25 mouse cellular contexts compared by ENCODE assay signal in the genomic region with DNA sequence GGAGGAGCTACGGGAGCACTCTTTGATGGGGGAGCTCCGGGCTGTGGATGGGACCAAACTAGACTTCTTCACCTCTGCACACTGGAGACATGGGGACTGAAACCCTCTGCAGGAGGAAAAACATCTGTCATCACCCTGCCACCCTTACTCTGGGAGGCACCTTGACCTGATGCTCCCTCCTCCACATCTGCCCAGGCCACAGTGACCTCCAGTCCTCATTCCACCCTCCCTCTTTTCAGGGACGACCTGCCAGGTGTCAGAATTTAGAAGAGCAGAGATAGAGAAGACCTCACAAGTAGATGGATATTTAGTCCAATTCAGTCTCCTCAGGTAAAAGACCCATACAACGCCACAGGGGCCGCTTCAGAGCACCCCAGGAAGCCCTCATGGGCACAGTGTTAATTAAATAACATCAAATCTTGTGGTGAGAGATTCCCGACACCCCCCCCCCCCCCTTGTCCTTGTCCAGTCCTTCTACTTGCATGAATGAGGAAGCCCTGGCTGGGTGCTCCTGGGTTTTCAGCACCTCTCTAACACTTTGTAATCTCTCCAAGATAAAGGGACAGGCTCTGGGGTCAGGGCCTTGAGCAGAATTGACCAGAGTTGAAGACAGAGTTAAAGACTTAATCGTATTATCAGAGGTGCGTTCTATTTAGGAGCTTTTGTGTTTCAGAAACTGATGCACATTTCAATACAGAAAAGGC. TPM values are rescaled to one million over a fixed set of nuclear protein-coding genes. Genes with fewer than 3 reads are reported as not detected.
DNase-seq lines count a peak whose midpoint lies in the region; ATAC-seq and TF ChIP-seq lines count a peak whose summit lies in the region.
"Had no signal": no experiment of that assay in that cellular context is flagged by ENCODE, and none has a peak within 500 bp of the region (broad histone marks: within the 10 kb centered on the region; RNA-seq: fewer than 3 reads in every experiment).

No protein-coding gene starts in this region.

- TF ChIP-seq POLR2A in limb, embryonic 14.5 days (IDR thresholded peaks at IDR 0.05; ENCODE audit: borderline replicate concordance, extremely low read depth, insufficient read depth, insufficient read length), result no peak

- peaks cover 18% of the 10 kb centered on the region for H3K27me3 ChIP-seq in embryonic facial prominence, embryonic 12.5 days
- peaks cover 65% of the 10 kb centered on the region for H3K27me3 ChIP-seq in embryonic facial prominence, embryonic 10.5 days (replicated peaks; ENCODE audit: low read depth, poor library complexity, severe bottlenecking)
- H3K27me3 ChIP-seq in lung, embryonic 15.5 days, result no peaks in the 10 kb centered on the region
- peaks cover 10% of the 10 kb centered on the region for H3K27me3 ChIP-seq in heart, embryonic 12.5 days (replicated peaks)
- no peaks in the 10 kb centered on the region for H3K27me3 ChIP-seq in limb, embryonic 14.5 days (ENCODE audit: control insufficient read depth, insufficient read depth, low read length)
- H3K27me3 ChIP-seq in midbrain, embryonic 14.5 days (ENCODE audit: control insufficient read depth, insufficient read depth, low read length), result no peaks in the 10 kb centered on the region
- H3K27me3 ChIP-seq: hindbrain, embryonic 12.5 days had no signal

- no peak overlapping the region for H3K9ac ChIP-seq in embryonic facial prominence, embryonic 12.5 days
- H3K9ac ChIP-seq in lung, embryonic 15.5 days, result no peak overlapping the region
- no peak overlapping the region for H3K9ac ChIP-seq in heart, embryonic 12.5 days
- no peak overlapping the region for H3K9ac ChIP-seq in limb, embryonic 14.5 days (ENCODE audit: low read depth, low read length, severe bottlenecking)
- no peak overlapping the region for H3K9ac ChIP-seq in midbrain, embryonic 14.5 days (replicated peaks; ENCODE audit: low read length)
- H3K9ac ChIP-seq: embryonic facial prominence, embryonic 13.5 days; forebrain, embryonic 12.5 days; hindbrain, embryonic 12.5 days; liver, postnatal 0 days; stomach, embryonic 15.5 days had no signal

- H3K27ac ChIP-seq in embryonic facial prominence, embryonic 12.5 days, result no peak overlapping the region
- no peak overlapping the region for H3K27ac ChIP-seq in embryonic facial prominence, embryonic 10.5 days (replicated peaks)
- H3K27ac ChIP-seq in lung, embryonic 15.5 days, result 0 out of 2 replicates have a peak overlapping the region, but pooled peaks have one; percentile 71
- H3K27ac ChIP-seq in heart, embryonic 12.5 days (ENCODE audit: poor library complexity, severe bottlenecking), result peak overlapping the region; percentile 42
- no peak overlapping the region for H3K27ac ChIP-seq in limb, embryonic 14.5 days (replicated peaks; ENCODE audit: low read depth, low read length)
- H3K27ac ChIP-seq in midbrain, embryonic 14.5 days (replicated peaks; ENCODE audit: low read depth, low read length), result no peak overlapping the region
- H3K27ac ChIP-seq: embryonic facial prominence, embryonic 13.5 days; forebrain, embryonic 12.5 days; hindbrain, embryonic 12.5 days; macrophage; stomach, embryonic 15.5 days had no signal

- no peak overlapping the region for H3K4me2 ChIP-seq in embryonic facial prominence, embryonic 12.5 days (replicated peaks)
- H3K4me2 ChIP-seq in lung, embryonic 15.5 days, result peak overlapping the region; percentile 48
- H3K4me2 ChIP-seq in heart, embryonic 12.5 days, result peak overlapping the region; percentile 55
- H3K4me2 ChIP-seq in limb, embryonic 14.5 days (replicated peaks; ENCODE audit: low read depth, low read length, severe bottlenecking), result peak overlapping the region; percentile 28; the same call in 1 of the 2 replicates
- no peak overlapping the region for H3K4me2 ChIP-seq in midbrain, embryonic 14.5 days (ENCODE audit: low read length)
- H3K4me2 ChIP-seq: forebrain, embryonic 12.5 days; hindbrain, embryonic 12.5 days had no signal

- H3K4me3 ChIP-seq in embryonic facial prominence, embryonic 12.5 days, result no peak overlapping the region
- no peak overlapping the region for H3K4me3 ChIP-seq in embryonic facial prominence, embryonic 10.5 days
- no peak overlapping the region for H3K4me3 ChIP-seq in lung, embryonic 15.5 days
- H3K4me3 ChIP-seq in heart, embryonic 12.5 days, result no peak overlapping the region
- H3K4me3 ChIP-seq in limb, embryonic 14.5 days (replicated peaks; ENCODE audit: low read length), result no peak overlapping the region
- H3K4me3 ChIP-seq in midbrain, embryonic 14.5 days (replicated peaks; ENCODE audit: low read depth, low read length), result no peak overlapping the region
- H3K4me3 ChIP-seq: embryonic facial prominence, embryonic 13.5 days; erythroblast, embryonic 14.5 days; forebrain, embryonic 12.5 days; hindbrain, embryonic 12.5 days had no signal

- H3K4me1 ChIP-seq in embryonic facial prominence, embryonic 12.5 days, result peaks cover 15% of the 10 kb centered on the region
- H3K4me1 ChIP-seq in embryonic facial prominence, embryonic 10.5 days, result peaks cover 25% of the 10 kb centered on the region
- peaks cover 15% of the 10 kb centered on the region for H3K4me1 ChIP-seq in lung, embryonic 15.5 days
- peaks cover 53% of the 10 kb centered on the region for H3K4me1 ChIP-seq in heart, embryonic 12.5 days (replicated peaks)
- peaks cover 10% of the 10 kb centered on the region; the same call in 1 of the 2 replicates for H3K4me1 ChIP-seq in limb, embryonic 14.5 days (ENCODE audit: control insufficient read depth, insufficient read depth, low read length)
- 0 out of 2 replicates have a peak, but pooled peaks cover 9% of the 10 kb centered on the region for H3K4me1 ChIP-seq in midbrain, embryonic 14.5 days (ENCODE audit: control insufficient read depth, insufficient read depth, low read length)

- no peak for DNase-seq in embryonic facial prominence, embryonic 10.5 days (ENCODE audit: low spot score)
- DNase-seq in lung, postnatal 25 days (ENCODE audit: low spot score), result no peak
- no peak for DNase-seq in limb, embryonic 14.5 days (ENCODE audit: low spot score)
- no peak for DNase-seq in right cerebral cortex, postnatal 4 days
- DNase-seq in midbrain, embryonic 14.5 days, result no peak
- DNase-seq: adrenal gland, postnatal 36 days; cerebellum, adult 11-12 months; cerebellum, postnatal 14 days; gastrocnemius, postnatal 10 days; kidney, postnatal 4 days; layer of hippocampus, adult 9-11 months; liver, postnatal 0 days; right cerebral cortex, adult 18-20 months; thymus, adult 18-20 months; thymus, postnatal 36 days had no signal

- no peaks in the 10 kb centered on the region for H3K9me3 ChIP-seq in embryonic facial prominence, embryonic 12.5 days
- H3K9me3 ChIP-seq in embryonic facial prominence, embryonic 10.5 days, result no peaks in the 10 kb centered on the region
- H3K9me3 ChIP-seq in lung, embryonic 15.5 days, result no peaks in the 10 kb centered on the region
- no peaks in the 10 kb centered on the region for H3K9me3 ChIP-seq in heart, embryonic 12.5 days (replicated peaks)
- no peaks in the 10 kb centered on the region for H3K9me3 ChIP-seq in limb, embryonic 14.5 days (ENCODE audit: control insufficient read depth, low read length)
- no peaks in the 10 kb centered on the region for H3K9me3 ChIP-seq in midbrain, embryonic 14.5 days (ENCODE audit: control insufficient read depth, low read length)
- H3K9me3 ChIP-seq: embryonic facial prominence, embryonic 13.5 days; forebrain, embryonic 12.5 days; hindbrain, embryonic 12.5 days; stomach, embryonic 15.5 days had no signal

- peak; percentile 49; the same call in 1 of the 2 replicates for ATAC-seq in embryonic facial prominence, embryonic 12.5 days (ENCODE audit: insufficient number of reproducible peaks, insufficient read depth, low FRiP score, low TSS enrichment)
- no peak for ATAC-seq in lung, embryonic 15.5 days (ENCODE audit: borderline replicate concordance, extremely low read depth, low FRiP score, low TSS enrichment)
- peak; percentile 28; the same call in 1 of the 2 replicates for ATAC-seq in heart, embryonic 12.5 days (ENCODE audit: insufficient number of reproducible peaks, low FRiP score)
- no peak for ATAC-seq in limb, embryonic 14.5 days (ENCODE audit: low FRiP score, low read depth)
- no peak for ATAC-seq in midbrain, embryonic 14.5 days (ENCODE audit: low FRiP score, low TSS enrichment)
- ATAC-seq: intestine, postnatal 0 days; liver, postnatal 0 days had no signal

- no peaks in the 10 kb centered on the region for H3K36me3 ChIP-seq in embryonic facial prominence, embryonic 12.5 days
- H3K36me3 ChIP-seq in embryonic facial prominence, embryonic 10.5 days (replicated peaks), result no peaks in the 10 kb centered on the region
- no peaks in the 10 kb centered on the region for H3K36me3 ChIP-seq in lung, embryonic 15.5 days
- no peaks in the 10 kb centered on the region for H3K36me3 ChIP-seq in heart, embryonic 12.5 days
- no peaks in the 10 kb centered on the region for H3K36me3 ChIP-seq in limb, embryonic 14.5 days (ENCODE audit: control insufficient read depth, insufficient read depth, low read length)
- H3K36me3 ChIP-seq in midbrain, embryonic 14.5 days (ENCODE audit: control insufficient read depth, insufficient read depth, low read length), result peaks cover 25% of the 10 kb centered on the region; the same call in 1 of the 2 replicates
- H3K36me3 ChIP-seq: embryonic facial prominence, embryonic 13.5 days; stomach, embryonic 15.5 days had no signal

- 58% methylated on average over 8 of the region's 8 CpGs for whole genome bisulfite sequencing in embryonic facial prominence, embryonic 12.5 days
- 59% methylated on average over 8 of the region's 8 CpGs for WGBS in embryonic facial prominence, embryonic 10.5 days
- WGBS in lung, embryonic 15.5 days, result 34% methylated on average over 8 of the region's 8 CpGs
- 15% methylated on average over 8 of the region's 8 CpGs for WGBS in heart, embryonic 12.5 days
- WGBS in limb, embryonic 14.5 days, result 53% methylated on average over 7 of the region's 8 CpGs
- WGBS in midbrain, embryonic 14.5 days, result 64% methylated on average over 8 of the region's 8 CpGs

RNA-seq across cellular contexts. Expression of gene Hspb8, which starts 27.0 kb away (rescaled TPM):
- 7.5 and 8.1 TPM in 2 replicates for polyA plus RNA-seq in embryonic facial prominence, embryonic 12.5 days (2016; fragmentation: Nextera tagmentation; extraction: Ambion mirVana)
- 6.8 and 8.0 TPM in 2 replicates for polyA plus RNA-seq in embryonic facial prominence, embryonic 10.5 days (2016; fragmentation: Nextera tagmentation; extraction: Ambion mirVana)
- 15.7 and 16.0 TPM in 2 replicates for polyA plus RNA-seq in lung, embryonic 15.5 days (2015; fragmentation: Nextera tagmentation; extraction: Ambion mirVana)
- 37.7 and 37.9 TPM in 2 replicates for polyA plus RNA-seq in heart, embryonic 12.5 days (2016; fragmentation: Nextera tagmentation; extraction: Ambion mirVana)
- 25.3 and 25.6 TPM in 2 replicates for polyA plus RNA-seq in limb, embryonic 14.5 days (2012; rRNA removed)
- 16.0 and 19.7 TPM in 2 replicates for polyA plus RNA-seq in limb, embryonic 14.5 days (2014; fragmentation: Nextera tagmentation; extraction: Ambion mirVana)
- 1.9 and 3.7 TPM in 2 replicates for polyA plus RNA-seq in midbrain, embryonic 14.5 days (2014; fragmentation: Nextera tagmentation; extraction: Ambion mirVana)
- polyA plus RNA-seq: erythroblast, embryonic 14.5 days had no signal

Comparison
In these comparisons a context has a peak if more than half of its experiments do, and no peak if none do; other contexts are left out.
1. ATAC-seq: peak in embryonic facial prominence, embryonic 12.5 days (single experiment) and heart, embryonic 12.5 days (single experiment); none in lung, embryonic 15.5 days (single experiment), limb, embryonic 14.5 days (single experiment) and midbrain, embryonic 14.5 days (single experiment).
2. H3K27ac ChIP-seq: peak in lung, embryonic 15.5 days (single experiment) and heart, embryonic 12.5 days (single experiment); none in embryonic facial prominence, embryonic 12.5 days (single experiment), embryonic facial prominence, embryonic 10.5 days (single experiment), limb, embryonic 14.5 days (single experiment) and midbrain, embryonic 14.5 days (single experiment).
3. H3K4me2 ChIP-seq: peak in lung, embryonic 15.5 days (single experiment), heart, embryonic 12.5 days (single experiment) and limb, embryonic 14.5 days (single experiment); none in embryonic facial prominence, embryonic 12.5 days (single experiment) and midbrain, embryonic 14.5 days (single experiment).